Mouse (Mus musculus) large intestine, adult 2 months (tissue): ENCODE measurements around the gene Fgfr2. TPM values are rescaled to one million over a fixed set of nuclear protein-coding genes. Genes with fewer than 3 reads are reported as not detected.
"Not testable (repeated sequence)": the region's sequence is repeated elsewhere in the genome, so short reads cannot be mapped to it uniquely, and the experiment has no call there.

Experiments used
- DNase-seq: peaks from one replicate; pipeline ENCODE4 v3.0.0-alpha.2; 2012; ENCODE audit warnings: low read depth, low spot score
- WGBS: fragments of 180-500 bp; shearing (Covaris S2); methylation state at CpG from one replicate; pipeline ENCODE4 v1.1.7; 2018; 5-methylcytosine and 5-hydroxymethylcytosine counted together
- polyA plus RNA-seq: library from polyadenylated mRNA; depleted of rRNA; stranded (reverse); fragments of >200 nt; gene quantifications from 2 replicates; pipeline ENCODE4 v1.2.3, GENCODE M21; 2012

Fgfr2 gene
- polyA plus RNA-seq, 1 experiment: 35.0 TPM

DNA sequence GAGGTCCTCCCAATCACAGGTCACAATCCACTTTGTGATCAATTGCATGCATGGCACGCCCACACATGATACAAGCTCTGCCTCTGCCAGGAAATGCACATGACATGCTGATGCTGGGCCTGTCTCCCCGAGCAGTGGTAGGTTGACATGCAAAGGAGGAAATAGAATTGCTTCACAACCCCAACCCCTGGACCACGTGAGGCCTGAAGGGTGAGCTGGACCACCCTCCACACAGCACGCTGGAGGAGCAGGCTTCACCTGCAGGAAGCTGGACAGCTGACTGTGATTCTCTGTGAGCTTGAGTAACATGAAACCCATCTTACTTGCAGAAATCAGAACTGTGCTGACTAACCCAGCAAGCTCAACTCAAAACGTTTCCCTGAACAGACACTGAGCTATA lies 638.7 kb downstream of the Fgfr2 start:
- DNase-seq: no peak

DNA sequence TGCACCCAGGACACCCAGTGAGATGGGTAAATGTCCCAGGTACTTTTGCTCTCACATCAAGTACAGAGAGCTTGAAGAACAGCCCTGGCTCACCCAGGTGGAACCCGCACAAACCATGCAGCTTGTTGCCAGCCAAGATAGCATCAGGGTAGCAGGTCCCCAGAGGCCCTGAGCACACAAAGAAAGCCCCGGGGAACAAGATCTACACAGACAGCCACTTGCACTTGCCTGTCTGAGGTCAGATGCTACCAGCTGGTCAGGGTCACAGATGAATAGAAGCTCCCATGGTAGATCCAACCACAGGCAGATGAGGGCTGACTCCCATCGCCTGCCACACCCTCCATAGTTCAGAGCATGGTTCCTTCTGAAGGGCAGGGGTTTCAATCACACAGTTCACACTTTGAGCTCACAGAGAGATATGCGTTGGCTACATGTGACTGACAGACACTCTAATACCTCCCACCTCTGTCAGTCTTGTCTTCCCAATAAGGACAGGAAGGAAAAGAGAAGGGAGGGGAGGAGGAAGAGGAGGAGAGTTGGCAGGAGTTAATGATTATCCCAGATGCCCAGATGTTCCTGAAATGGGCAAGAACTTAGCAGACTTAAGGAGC lies 642.3 kb downstream of the Fgfr2 start:
- WGBS: 49% methylated on average over 4 of the region's 4 CpGs
- no peak for DNase-seq

More for the DNA sequence above, 638.7 kb downstream of the Fgfr2 start:
- 31% methylated on average over 5 of the region's 5 CpGs for WGBS

DNA sequence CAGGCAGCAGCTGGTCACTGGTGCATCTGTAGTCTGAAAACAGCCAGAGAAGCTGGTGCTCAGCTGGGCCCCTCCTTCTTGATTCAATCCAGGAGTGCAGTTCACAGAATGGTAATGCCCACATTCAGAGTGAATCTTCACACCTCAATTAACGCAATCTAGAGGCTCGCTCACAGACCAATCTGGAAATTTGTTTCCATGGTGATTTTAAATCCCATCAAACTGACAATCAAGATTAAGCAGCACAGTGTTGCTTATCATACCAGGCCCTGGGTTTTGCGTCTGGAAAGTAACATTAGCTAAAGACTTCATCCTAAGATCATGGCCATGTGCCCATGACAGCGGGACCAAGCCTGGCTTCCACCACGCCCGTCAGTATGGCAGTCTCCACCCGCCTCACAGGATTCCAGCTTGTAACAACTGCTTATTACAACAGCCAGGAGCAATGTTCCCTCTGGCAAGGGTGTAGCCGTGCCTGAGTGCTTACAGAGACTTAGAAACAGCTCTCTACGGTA lies 644.8 kb downstream of the Fgfr2 start:
- WGBS: 46% methylated on average over 9 of the region's 9 CpGs
- no peak for DNase-seq

DNA sequence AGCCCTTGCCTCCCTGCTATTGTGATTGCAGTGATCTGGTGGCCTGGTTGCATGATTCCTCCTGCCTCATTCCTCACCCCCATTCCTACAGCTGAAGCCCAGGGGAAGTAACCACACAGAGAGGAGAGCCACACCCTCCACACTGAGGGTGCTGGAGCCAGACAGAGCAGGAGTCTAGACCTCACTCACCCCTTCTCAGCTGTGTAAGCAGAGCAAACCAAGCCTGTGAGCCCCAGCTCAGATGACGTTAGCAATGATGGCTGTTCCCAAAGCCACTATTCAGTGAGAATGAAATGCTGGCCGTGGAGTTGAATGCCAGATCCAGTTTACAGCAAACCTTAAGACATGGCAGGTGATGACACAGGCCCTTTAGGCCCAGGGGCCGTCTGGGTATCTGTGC lies 645.4 kb downstream of the Fgfr2 start:
- WGBS: 75% methylated on average over 3 of the region's 3 CpGs
- DNase-seq: no peak

DNA sequence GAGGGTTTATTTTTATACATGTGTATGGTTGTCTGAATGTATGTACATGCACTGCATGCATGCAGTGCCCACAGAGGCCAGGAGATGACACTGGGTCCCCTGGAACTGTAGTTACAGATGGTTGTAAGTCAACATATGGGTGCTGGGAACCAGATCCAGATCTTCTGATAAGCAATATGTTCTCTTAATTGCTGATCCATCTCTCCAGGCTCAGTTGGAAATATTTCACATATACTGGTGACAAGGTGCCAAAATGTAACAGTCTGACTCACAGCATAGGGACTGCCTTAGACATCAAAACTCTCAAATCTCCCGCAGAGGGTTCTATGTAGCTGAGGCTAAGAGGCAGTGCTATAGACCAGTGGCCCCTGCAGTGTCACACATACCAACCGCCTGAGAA lies 646.7 kb downstream of the Fgfr2 start:
- WGBS: 97% methylated on average over 2 of the region's 2 CpGs
- DNase-seq: no peak

DNA sequence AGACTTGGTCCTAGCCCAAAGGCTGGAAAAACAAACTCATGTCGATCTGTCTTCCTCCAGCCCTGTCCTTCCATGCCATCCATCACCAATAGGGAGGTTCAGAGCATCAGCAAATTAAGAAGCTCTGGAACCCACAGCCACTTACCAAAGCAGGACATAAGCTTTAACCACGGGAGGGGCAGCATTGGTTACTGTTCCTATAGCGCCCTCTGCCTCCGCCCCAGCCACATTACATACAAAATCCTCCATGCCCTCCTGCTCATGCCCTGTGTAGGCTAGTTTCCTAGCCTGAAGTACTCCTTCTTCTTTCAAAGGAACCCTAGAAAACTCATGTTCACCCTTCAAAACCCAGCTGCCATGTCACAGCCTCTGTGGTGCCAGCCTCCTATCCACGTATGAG lies 648.1 kb downstream of the Fgfr2 start:
- 23% methylated on average over 5 of the region's 5 CpGs for whole genome bisulfite sequencing
- DNase-seq: no peak

DNA sequence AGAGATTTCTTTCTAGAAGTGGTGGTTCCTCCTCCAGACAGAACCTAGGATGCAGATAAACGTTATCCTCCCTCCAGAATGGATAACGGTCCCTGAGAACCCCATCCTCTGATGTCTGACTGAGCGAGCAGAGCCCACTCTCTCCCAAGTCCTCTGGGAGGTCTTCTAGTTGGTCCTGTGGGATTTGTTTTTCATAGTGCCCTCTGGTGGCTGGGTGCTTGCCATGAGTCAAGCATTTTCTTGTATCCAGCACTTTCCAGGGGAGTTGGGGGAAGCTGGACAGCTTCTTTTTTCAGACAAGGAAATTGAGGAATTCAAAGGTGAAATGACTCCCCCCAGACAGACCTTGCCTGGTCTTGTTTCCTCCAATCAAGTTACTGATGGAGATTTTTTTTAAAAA lies 651.8 kb downstream of the Fgfr2 start:
- WGBS: 61% methylated on average over 3 of the region's 3 CpGs

DNA sequence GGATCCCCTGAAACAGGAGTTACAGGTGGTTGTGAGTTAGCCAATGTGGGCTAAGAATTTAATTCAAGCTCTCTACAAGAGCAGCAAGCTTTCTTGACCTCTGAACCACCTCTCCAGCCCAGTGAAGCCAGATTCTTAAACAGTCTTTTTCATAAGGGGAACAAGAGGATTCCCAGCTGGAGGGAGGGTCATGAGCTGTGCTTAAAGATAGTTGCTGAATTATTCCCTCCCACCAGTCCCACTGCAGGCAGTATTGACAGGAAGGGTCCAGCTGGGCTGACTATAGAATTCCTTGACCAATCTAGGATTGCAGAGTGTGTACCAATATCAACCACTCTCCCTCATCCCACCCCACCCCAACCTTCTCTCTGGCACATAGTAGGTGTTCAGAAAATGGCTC lies 654.8 kb downstream of the Fgfr2 start:
- no peak for DNase-seq

More for the DNA sequence above, 651.8 kb downstream of the Fgfr2 start:
- no peak for DNase-seq

DNA sequence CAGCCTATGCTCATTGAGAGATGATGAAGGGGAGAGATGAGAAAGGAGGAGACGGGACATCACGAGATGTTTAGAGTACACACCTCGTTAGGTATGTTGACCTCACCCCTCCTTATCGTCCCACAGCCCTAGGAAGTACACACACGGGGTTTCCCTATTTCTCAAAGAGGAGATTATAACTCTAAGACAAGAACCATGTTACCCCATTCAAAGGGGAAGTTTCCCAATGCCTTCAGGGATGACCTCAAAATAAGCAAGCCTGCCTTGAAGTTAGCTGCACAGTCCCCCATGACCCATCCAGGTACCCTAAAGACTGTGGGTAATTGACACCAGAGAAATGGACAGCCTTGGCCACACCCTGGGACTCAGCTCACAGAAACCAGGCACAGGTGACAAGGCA lies 657.3 kb downstream of the Fgfr2 start:
- no peak for DNase-seq
- 85% methylated on average over 5 of the region's 5 CpGs for WGBS

DNA sequence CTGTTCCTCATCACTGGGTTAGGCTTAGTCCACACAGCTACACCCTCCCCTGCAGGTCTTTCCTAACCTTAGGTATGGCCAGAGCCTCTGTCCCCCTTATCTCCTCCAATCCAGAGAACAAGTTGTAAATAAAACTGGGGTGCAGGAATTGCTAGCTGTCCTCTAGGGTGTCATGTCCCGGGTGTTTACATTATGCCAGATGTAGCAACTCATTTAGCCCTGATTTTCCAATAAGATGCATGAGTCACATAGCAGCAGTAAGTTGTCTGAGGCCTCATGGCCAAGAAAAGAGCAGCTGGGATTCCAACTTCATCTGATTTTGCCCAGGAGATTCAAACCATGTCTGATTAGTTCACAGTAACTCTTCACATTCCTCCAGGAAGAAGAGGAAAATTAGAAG lies 658.3 kb downstream of the Fgfr2 start:
- no peak for DNase-seq
- 51% methylated on average over 1 of the region's 1 CpGs for WGBS

DNA sequence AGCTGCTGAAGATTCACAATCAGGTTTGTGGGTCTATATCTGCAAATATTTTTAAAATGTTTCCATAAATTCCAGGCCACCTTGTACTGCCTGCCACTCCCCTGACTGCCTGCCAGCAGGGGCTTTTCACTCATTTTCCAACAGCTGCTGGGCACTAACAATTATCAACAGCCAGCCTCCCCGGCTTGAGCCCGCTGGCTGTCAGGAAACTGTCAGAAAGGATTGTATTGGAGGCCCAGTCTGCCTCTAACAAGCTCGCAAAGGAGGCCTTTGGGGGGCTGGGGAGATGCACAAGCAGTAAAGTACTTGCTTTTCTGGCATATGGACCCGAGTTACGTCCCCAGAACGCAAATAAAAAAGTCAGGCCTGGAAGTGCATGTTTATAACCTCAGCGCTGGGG lies 664.7 kb downstream of the Fgfr2 start:
- WGBS: 63% methylated on average over 7 of the region's 7 CpGs
- no peak for DNase-seq

DNA sequence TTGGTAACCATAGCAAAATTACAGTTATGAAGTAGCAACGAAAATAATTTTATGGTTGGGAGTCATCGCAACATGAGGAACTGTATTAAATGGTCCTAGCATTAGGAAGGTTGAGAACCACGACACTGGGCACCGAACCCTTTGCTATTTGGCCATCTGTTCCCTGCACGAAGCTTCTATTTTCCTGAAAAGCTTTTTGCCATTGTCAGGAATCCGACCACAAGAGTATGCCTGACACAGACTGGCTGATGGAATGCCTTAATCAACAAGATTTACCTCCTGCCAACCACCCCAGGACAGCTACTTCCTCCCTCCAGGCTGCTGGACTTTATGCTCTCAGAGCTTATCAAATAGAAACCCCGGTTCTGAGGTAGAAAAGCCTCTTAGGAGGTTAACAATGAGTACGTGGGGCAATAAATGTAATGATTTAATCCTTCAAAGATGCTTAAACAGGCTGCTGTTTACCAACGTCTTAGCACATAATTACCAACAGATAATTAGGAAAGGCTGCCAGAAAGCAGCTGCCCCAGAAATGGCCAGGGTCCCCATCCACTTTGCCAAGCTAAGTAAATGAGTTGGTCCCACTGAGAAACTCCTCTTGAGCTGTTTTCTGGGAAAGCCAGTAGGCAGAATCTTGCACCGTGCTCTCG lies 668.0 kb downstream of the Fgfr2 start:
- 54% methylated on average over 11 of the region's 11 CpGs for WGBS

DNA sequence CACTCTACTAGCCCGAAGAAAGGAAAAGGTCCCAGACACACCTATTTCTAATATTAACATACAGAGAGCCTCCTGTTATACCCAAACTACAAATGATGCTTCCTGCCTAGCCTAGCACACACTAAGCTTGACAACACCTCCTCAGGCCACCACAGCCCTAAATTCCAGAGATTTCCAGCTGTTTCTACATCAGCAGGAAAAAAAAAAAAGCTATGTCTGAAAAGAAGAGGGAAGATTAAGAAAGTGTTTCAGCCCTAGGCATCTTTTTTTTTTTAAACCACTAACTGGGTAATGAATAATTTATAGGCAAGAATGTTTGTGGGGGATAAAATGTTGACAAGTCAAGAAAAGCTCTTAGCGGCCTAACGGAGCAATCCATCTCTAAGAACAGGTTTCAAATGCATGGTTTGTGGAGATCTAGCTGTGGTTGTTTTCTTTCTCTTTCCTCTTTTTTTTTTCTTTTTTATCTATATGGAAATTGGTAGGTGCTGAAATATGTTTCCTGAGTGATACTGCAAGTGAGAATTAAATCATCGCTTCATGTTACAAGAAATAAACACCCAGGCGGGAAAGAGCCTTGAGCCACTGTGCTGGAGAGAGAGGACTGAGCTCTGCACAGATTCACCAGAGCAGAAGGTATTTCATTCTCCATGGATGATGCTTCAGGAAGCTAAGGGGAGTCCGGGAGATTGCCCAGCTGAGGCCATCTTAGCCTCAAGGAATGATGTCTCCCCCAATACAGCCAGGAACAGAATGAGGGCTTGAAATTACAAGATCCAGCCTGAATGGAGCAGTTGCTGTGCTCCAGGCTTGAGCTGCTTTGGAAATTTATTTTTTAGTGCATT lies 673.0 kb downstream of the Fgfr2 start:
- DNase-seq: no peak
- 79% methylated on average over 6 of the region's 6 CpGs for WGBS

More for the DNA sequence above, 668.0 kb downstream of the Fgfr2 start:
- no peak for DNase-seq

DNA sequence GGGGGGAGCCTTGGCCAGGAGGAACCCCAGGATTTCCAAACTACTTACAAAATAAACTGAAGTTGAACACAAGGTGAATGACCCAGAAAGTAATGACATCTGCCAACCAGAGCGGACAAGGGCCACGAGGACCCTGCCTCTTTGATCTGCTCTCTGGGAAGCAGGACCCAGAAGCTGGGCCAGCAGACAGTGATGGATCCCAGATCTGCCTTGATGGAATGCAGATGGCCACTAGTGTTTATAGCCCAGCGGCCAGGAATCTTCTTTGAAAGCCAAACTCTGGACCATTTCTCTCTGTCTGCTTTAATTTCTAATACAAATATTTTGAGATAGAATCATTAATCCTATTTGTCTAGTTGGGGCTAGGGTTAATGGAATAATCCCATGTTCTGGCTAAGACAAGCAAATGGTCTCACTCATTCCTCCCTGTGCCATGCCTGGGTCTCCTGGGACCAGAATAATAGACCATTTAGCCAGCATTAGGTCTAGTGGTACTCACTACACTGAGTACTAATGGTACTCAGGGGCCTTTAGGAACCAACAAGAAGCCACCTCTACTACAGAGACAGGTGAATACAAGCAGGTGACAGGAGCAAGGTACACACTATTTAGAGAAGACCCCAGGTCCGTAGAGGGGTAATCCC lies 674.5 kb downstream of the Fgfr2 start:
- 74% methylated on average over 4 of the region's 4 CpGs for WGBS
- DNase-seq: no peak

DNA sequence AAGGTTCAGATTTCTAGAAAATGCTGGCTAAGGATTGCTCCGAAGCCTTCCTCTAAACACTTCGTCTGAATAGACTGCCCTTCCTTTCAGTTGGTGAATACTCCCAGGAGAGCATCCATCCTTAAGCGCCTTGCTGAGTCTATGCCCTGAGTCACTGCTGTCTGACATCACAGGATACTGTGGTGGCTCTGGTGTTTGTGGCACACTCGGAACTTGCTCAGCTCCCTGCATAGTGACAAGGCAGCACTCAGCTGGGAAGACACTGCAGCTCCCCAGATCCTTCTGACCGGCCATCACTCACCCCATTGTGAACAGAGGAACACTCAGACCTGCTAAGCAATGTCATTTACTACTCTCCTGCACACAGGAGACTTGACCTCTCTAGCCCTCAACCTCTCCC lies 675.6 kb downstream of the Fgfr2 start:
- no peak for DNase-seq
- WGBS: 71% methylated on average over 5 of the region's 5 CpGs

DNA sequence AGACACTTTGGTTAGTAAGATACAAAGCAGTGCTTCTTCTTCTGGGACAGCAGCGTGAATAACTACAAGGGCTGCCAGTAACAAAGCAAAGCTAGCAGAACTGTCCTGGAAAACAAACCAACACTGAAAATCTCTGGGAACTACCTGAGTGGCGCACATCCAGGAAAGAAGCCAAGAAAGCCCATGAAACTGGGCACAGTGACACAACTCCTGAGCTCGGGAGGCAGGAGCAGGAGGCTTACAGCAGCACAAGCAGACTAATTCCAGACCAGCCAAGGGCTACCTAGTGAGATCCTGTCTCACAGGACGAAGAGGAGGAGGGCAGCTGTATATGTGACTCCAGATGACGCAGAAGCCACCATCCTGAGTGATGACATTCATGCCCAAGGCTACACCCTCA lies 676.3 kb downstream of the Fgfr2 start:
- 55% methylated on average over 5 of the region's 5 CpGs for WGBS
- DNase-seq: no peak

DNA sequence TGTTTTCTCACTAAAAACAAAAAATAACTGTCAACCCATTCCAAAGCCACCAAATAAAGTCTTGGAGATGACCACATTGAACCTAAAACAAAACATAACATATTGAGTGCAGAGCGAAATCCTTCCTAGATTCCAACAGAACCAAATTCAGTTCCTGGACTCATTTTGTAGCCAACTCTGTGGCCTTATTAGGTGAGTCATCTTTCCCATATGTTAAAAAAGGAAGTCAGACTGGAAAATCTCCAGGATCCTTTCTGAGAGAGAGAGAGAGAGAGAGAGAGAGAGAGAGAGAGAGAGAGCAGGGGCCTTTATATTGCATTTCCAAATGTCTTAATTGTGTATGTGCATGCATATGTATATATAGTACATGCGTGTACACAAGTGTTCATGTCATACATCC lies 678.9 kb downstream of the Fgfr2 start:
- 79% methylated on average over 2 of the region's 2 CpGs for WGBS
- no peak for DNase-seq

DNA sequence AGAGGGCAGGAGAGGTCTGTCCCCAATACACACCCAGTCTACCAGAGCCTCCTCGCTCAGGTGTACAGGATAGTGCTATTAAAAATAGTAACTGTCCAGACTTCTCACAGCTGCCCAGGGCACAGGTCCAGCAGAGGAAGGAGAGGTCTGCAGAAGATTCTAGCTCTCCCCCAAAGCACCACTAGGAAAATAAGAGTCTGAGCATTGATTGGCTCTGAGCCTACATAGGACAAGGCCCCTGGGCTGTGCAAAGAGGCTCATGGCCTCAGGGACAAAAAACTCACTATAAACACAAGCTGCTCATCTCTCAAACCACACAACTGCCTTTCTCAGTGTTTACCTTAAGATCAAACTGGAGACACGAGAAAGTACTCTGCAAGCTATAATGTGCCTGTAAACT lies 679.4 kb downstream of the Fgfr2 start:
- no peak for DNase-seq
- 37% methylated on average over 2 of the region's 2 CpGs for WGBS

DNA sequence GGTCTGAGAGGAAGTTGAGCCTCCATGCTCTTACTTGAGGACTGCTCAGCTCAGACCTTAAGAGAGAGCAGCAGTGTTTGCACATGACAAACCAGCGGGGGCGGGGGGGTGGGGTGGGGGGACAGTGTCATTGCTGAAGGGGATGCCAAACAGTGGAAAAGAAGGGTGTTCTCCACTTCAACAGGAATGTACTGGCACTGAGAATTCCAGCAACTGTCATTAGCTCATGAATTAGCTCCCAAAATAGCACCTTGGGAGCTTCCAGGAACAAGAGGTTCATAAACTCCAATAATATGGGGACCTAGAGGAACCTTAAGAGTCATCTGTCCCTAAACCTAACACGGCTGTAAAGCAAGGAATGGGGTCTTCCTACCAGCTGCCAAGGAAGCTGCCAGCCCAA lies 680.0 kb downstream of the Fgfr2 start:
- 70% methylated on average over 3 of the region's 3 CpGs for WGBS
- no peak for DNase-seq

DNA sequence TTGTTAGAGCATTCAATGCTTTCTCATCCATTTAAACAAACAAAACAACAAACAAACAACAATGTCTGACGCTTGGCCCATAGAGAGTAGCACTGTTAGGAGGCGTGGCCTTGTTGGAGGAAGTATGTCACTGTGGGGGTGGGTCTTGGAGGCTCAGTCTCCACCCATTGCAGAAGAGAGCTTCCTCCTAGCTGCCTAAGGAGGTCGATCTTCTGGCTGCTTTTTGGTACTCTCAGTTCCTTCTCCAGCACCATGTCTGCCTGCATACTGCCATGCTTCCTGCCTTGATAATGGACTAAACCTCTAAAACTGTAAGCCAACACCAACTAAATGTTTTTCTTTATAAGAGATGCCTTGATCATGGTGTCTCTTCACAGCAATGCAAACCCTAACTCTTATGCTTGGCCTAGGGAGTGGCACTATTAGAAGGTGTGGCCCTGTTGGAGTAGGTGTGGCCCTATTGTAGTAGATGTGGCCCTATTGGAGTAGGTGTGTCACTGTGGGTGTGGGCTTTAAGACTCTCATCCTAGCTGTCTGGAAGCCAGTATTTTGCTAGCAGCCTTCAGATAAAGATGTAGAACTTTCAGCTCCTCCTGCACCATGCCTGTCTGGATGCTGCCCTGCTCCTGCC lies 680.9 kb downstream of the Fgfr2 start:
- WGBS: 86% methylated on average over 3 of the region's 3 CpGs
- not testable (repeated sequence) for DNase-seq
